Mouse (Mus musculus) heart, adult 11 months (tissue): ENCODE measurements around the gene Gp9.
A peak's percentile ranks its signal among the peaks of the same experiment; 100 is the strongest.

Experiments
- DNase-seq: peaks from one replicate; pipeline ENCODE4 v3.0.0; 2022

Gp9 gene

DNA sequence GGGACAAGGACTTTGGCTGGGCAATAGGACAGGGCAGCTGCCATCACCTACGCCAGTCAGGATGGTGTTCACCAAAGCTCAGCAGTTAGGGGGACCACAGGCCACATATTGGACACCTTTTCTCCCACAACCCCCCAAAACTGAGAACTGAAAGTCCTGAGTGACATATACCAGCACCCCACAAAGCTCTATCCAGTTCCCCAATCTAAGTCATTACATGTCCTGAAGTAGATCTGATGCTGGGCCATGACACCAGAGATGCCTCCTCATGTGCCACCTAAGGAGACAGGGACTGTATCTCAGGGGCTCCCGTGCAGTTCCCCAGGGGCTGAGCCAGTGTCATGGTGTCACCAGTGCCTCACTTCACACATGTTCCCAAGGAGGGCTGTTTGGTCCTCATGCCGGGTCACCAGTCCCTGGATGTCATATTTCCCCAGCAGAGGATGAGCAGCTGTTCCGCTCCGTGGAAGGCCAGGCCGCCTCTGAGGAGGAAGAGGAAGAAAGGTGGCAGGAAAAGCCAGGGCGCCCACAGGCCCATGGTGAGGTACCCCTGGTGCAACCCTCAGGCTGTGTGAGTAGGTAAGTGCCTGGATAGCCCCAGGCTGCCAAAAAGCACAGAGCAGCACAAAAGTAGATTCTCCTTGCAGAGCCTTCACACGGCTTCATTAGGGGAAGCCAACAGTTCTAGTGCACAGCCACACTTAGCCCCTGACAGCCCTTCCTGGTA is 27.5 kb upstream of the Gp9 start:
- peak; percentile 82 for DNase-seq

DNA sequence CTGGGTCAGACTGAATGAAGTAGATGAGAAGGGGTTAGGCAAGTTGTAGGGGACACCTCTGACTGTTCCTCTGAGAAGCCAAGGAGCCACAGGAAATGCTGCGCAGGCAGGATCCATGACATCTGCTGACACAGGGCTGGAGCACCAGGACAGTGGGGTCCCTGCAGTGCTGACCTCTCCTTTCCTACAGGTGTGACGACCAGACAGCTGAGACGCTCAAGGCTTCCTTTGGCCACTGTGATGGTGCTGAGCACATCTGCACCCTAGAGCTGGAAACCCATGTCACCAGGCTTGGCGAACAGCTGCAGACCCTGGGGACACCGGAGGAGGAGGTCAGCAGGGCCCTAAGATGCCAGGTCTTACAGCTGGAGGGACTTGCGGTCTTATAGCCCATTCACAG is 26.3 kb upstream of the Gp9 start:
- peak; percentile 84 for DNase-seq

DNA sequence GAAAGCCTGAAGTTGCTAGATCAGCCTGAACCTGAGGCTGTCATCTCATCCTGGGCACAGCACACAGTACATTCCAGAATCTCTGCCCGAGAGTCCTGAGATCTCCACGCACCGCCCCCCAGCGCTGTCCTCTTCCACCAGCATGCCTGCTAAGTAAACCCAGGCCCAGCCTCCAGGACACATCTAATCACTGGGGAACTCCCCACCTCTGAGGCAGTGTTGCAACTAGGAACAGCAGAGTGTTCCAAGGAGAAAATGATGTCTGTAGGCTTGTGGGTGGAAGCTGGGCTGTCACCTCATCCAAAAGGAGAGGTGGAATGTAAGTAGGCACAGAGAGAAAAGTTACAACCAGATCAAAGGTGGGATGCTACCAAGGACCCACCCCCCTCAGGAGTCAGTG is 22.7 kb upstream of the Gp9 start:
- peak; percentile 79 for DNase-seq

GRCm38 (mm10) chr6:87756896-87757295 is 21.0 kb upstream of the Gp9 start:
- DNase-seq: peak; percentile 85

DNA sequence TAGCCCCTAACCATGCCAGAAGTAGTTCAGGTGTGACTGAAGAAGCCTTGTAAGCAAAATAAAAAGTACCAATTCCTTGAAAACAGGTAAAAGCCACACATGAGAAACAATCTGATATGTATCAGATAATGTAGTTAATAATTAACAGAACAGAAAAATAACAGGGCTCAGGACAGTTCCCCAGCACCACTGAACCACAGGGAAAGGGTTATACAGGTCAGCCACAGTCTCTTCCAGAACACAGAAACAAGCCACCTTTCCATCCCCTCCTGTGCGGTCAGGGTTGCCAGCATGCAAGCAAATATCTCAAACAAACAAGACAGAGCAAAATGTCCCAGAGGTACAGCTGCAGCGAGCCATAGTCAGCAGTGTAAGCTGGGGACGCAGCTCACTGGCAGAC is 18.5 kb upstream of the Gp9 start:
- no peak for DNase-seq

GRCm38 (mm10) chr6:87759850-87760249 is 18.0 kb upstream of the Gp9 start:
- DNase-seq: peak; percentile 59

GRCm38 (mm10) chr6:87762161-87762560 is 15.7 kb upstream of the Gp9 start:
- DNase-seq: peak; percentile 54

DNA sequence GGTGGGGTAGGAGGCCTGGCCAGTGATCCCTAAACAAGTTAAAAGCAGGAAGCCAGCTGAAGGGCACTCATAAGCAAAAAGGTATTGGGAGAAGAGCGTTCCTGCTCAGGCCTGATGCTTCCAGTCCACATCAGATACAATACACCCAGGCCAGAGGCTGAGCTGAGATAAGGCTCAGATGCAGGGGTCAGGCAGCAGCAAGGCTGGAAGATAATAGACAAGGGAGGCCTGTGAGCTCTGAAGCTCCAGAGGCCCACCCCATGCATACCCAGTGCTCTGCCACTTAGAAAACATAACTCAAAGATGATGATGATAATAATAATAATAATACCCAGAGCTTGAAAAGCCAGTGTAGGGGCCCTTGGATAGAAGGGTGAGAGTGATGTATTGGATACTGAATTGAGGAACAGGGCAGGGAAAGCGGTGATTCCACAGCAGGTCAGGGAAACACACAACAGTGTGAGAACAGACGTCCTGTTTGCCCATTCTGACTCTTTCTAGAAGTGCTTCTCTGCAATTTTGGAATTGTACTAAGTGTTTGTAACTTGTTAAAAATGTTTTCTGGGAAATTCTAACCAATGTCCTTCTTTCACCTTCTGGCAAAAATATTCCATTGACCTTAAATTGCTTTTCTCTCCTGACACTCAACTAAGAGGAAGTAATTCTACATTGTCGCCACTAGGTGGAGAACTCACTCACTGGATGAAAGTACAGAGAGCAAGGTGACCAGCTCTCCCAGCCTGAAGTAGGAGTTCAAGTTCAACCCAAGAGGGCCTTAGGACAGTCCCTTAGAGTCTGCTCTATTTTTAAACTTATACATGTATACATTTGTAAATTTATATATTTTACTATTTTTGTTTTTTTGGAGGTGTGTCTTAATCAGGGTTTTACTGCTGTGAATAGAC is 14.2 kb upstream of the Gp9 start:
- peak; percentile 71 for DNase-seq

DNA sequence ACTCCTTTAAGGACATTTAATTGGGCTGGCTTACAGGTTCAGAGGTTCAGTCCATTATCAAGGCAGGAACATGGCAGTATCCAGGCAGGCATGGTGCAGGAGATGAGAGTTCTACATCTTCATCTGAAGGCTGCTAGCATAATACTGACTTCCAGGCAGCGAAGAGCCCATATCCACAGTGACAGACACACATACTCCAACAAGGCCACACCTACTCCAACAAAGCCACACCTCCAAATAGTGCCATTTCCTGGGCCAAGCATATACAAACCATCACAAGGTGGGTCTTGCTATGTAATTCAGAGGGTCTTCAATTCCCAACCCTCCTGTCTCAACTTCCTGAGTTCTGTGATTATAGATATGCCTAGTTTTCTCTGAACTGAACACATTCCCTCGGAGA is 13.6 kb upstream of the Gp9 start:
- peak; percentile 80 for DNase-seq

DNA sequence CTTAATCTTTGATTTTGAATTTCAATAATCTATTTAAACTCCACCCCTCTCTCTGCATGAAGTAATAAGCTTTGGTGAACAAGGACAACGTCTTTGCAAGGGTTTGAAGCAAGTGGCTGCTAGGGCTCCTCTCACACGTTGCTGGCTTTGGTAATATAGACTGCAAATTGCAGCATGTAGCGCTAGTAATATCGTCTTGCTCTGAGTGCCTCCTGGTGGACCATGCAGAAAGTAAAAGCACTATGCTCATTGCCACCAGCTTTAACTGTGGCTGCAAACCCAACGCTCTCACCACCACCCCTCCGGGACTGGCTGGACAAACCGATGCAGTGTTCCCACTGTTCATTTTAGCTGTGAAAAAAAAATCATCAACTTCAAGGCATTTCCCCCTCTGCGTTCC is 7.2 kb upstream of the Gp9 start:
- peak; percentile 76 for DNase-seq

GRCm38 (mm10) chr6:87774466-87774865 is 3.4 kb upstream of the Gp9 start:
- DNase-seq: peak; percentile 21

DNA sequence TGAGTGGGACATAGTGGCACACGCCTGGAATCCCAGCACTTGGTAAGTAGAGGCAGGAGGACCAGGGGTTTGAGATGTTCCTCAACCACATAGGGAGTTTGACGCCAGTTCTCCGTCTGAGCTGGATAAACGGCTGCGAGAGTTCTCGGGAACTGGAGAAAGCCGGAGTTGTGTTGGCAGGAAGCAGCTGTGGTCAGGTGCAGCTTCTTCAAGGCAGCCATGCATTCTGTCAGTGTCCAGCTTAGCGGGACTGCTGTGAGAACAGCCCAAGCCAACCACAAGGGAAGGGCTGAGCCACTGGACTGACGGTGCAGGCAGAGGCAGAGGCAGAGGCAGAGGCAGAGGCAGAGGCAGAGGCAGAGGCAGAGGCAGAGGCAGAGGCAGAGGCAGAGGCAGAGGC is 3.0 kb upstream of the Gp9 start:
- peak; percentile 64 for DNase-seq

DNA sequence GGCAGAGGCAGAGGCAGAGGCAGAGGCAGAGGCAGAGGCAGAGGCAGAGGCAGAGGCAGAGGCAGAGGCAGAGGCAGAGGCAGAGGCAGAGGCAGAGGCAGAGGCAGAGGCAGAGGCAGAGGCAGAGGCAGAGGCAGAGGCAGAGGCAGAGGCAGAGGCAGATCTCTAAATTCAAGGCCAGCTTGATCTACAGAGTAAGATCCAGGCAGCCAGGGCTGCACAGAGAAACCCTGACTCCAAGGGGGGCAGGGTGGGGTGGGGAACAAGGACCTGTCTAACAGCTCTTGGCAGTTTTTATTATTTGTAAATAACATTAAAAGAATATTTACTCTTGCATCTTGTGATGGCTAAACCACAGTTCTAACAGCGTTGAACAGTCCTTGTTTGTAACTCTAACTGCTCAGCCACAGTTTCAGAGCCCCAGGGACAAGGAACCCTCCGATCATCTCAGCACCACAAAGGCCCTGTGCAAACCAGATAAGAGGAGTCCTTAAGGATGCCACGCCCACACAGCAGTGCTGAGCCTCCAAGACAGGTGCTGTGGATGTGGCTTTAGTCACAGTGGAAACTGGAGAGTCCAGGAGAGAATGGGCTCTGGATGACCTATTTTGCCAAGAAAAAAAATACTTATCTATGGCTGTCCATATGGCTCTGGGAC is 2.2 kb upstream of the Gp9 start:
- DNase-seq: peak; percentile 58

DNA sequence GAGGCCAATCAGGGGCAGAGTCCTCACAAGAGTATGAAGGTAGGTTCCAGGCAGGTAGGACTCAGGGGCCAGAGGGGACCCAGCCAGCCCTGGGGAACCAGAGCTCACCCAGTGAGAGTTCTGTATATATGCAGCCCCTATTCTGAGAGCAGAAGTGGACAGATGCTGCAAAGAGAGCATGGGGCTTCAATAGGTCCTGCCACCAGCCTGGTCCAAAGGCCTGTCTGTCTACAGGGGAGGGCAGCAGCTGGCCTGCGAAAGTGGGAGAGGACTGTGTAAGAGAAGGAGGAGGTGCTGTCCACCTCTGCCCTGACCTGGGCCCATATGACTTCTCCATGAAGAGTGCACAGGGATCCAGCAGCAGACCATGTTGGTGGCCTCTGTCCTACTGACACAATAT is 1.2 kb upstream of the Gp9 start:
- DNase-seq: peak; percentile 52

DNA sequence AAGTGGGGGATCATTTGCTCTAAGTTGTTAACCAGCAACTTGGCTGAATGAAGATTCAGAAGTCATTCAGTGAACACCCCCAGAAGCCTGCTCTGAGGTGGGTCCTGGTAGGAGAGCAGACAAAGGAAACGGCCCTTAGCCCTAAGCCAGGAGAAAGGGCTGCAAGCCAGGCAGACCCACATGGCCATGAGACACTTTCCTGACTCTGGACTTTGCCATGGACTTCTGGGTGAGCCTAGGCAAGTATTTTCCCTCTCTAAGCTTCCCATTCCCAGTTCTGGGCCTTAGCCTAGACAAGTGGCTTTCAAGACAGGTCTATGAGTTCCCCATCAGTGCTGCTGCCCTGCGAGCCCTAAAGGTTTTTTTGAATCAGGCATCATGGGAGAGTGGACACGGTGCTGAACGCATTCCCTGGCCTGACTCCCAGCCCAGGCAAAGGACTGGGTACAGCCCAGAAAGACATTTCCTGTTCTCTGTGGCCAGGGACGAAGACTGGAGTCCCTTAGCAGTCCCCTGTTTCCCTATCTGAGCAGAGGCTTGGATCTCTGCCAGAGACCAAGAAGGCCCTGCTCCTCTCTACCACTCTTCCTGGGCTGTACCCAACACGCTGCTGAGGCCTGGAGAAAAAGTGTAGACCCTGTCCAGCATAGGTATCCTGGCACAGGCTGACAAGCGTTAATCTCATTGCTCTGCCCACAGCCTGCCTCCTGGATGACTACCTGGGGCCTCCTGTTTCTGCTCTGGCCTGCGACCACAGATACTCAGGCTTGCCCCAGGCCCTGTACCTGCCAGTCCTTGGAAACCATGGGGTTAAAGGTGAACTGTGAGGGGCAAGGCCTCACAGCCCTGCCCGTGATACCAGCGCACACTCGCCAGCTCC is 662 bp downstream of the Gp9 start:
- DNase-seq: peak; percentile 90

GRCm38 (mm10) chr6:87779174-87780165 is 1.6 kb downstream of the Gp9 start:
- DNase-seq: peak; percentile 91

- peak; percentile 67 for DNase-seq
These were observed 2.9 kb downstream of the Gp9 start for GRCm38 (mm10) chr6:87780546-87781301.

- peak; percentile 57 for DNase-seq
These were observed 6.2 kb downstream of the Gp9 start for GRCm38 (mm10) chr6:87784033-87784432.

GRCm38 (mm10) chr6:87786621-87787020 is 8.7 kb downstream of the Gp9 start:
- DNase-seq: no peak

GRCm38 (mm10) chr6:87787108-87787890 is 9.4 kb downstream of the Gp9 start:
- peak; percentile 95 for DNase-seq
